Mouse (Mus musculus): ENCODE data around the gene Tmprss4. TPM values are rescaled to one million over a fixed set of nuclear protein-coding genes. Genes with fewer than 3 reads are reported as not detected.

Gene Tmprss4
- polyA plus RNA-seq, 1 experiment from 2014 or later = 2.8 TPM

DNA sequence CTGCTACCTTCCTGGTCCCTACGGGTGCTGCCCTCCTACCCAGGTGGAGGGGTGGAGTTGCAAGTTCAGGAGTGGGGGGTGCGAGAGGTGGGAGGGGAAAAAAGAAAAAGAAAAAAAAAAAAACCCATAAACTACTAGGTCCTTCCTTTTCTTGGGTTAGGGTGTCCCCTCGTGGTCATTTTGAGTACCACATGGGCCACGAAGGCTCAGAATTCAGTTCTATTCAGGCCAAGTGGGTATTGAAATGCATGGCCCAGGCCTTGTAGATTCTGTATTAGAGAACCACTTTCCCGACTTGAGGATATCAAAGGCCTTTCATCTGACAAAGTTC is 57.7 kb downstream of the Tmprss4 start:
- no peaks in the 10 kb centered on the region for H3K36me3 ChIP-seq (ENCODE audit: control insufficient read depth, insufficient read depth, low read length)
- no peaks in the 10 kb centered on the region; the same call in 1 of the 2 replicates for H3K4me1 ChIP-seq (replicated peaks; ENCODE audit: control insufficient read depth, insufficient read depth, low read length)
- H3K27me3 ChIP-seq (ENCODE audit: control insufficient read depth, insufficient read depth, low read depth, low read length) = peaks cover 42% of the 10 kb centered on the region
- H3K4me3 ChIP-seq (ENCODE audit: low read length) = peak overlapping the region; percentile 34
- peak overlapping the region; percentile 62 for H3K4me2 ChIP-seq (ENCODE audit: low read depth, low read length)
- H3K9ac ChIP-seq (ENCODE audit: low read length) = no peak overlapping the region; the same call in 1 of the 2 replicates
- no peak overlapping the region for H3K27ac ChIP-seq (ENCODE audit: low read length)
- 2% methylated on average over 5 of the region's 5 CpGs for WGBS
- H3K9me3 ChIP-seq (ENCODE audit: control insufficient read depth, low read length) = no peaks in the 10 kb centered on the region
- 0 out of 2 replicates have a peak, but pooled peaks have one; percentile 2 for ATAC-seq (ENCODE audit: low read depth)

DNA sequence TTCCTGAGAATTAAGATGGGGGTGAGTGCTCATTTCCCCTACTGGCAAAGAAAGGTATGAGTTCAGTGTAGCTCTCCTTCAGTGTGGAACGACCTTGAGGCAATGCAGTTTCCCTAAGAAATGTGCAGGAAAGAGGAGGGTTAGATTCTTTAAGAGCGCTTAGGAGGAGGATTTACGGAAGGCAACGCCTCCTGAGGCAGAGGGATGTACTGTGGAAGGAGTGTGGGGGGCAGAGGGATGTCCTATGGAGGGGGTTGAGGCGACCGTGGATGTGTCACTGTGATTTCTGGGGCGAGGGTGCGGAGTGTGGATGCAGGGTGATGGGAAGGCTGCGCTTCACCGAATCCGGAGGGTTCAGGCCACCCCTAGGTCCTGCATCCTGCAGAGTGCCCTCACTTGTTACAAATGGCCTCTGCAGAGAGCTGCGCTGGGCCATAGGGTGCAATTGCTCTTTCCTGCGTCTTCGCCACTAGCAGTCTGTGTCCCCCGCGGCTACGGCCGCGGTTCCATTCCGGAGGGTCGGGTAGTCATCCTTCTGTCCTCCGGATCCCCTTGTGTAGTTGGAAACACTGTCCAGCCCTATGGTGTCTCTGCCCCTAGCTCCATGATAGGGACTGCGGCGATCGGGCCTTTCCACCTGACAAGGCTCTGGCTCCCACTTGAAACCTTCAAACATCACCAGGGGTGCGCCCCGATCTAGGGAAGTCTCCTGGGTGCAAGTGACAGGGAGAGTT is 58.2 kb downstream of the Tmprss4 start:
- Histone ChIP-seq H3K27me3 (ENCODE audit: control insufficient read depth, insufficient read depth, low read depth, low read length) (peaks cover 44% of the 10 kb centered on the region), H3K9me3 (ENCODE audit: control insufficient read depth, low read length) (no peaks in the 10 kb centered on the region), H3K4me3 (ENCODE audit: low read length) (peak overlapping the region; percentile 34), H3K27ac (ENCODE audit: low read length) (no peak overlapping the region), H3K4me1 (replicated peaks; ENCODE audit: control insufficient read depth, insufficient read depth, low read length) (no peaks in the 10 kb centered on the region; the same call in 1 of the 2 replicates), H3K4me2 (ENCODE audit: low read depth, low read length) (peak overlapping the region; percentile 62), H3K9ac (ENCODE audit: low read length) (peak overlapping the region; percentile 33; the same call in 1 of the 2 replicates), H3K36me3 (ENCODE audit: control insufficient read depth, insufficient read depth, low read length) (no peaks in the 10 kb centered on the region)
- 4% methylated on average over 27 of the region's 27 CpGs for WGBS
- no peak for ATAC-seq (ENCODE audit: low read depth)

DNA sequence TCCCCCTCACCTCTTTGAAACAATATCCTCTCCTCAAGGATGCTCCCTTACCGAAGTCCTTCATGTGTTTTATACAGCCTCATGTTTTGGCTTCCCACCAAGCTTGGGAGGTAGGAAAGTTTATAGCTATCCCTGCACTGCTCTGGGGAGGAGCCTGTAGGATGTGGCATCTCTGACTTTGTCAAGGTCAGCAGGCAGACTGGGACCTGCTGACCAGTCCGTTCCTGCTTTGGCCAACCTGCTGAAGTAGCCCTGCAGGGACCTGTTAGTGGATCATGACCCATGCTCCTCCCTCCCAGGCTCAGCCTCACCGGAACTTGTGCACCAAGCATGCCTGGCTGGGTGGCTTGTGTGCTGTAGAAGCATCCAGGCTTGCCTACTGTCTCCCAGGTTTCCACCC is 61.2 kb downstream of the Tmprss4 start:
- no peak for ATAC-seq (ENCODE audit: low read depth)
- no peak overlapping the region for H3K27ac ChIP-seq (ENCODE audit: low read length)
- no peak overlapping the region for H3K4me2 ChIP-seq (ENCODE audit: low read depth, low read length)
- no peak overlapping the region for H3K4me3 ChIP-seq (ENCODE audit: low read length)
- no peak overlapping the region for H3K9ac ChIP-seq (ENCODE audit: low read length)
- H3K27me3 ChIP-seq (ENCODE audit: control insufficient read depth, insufficient read depth, low read depth, low read length) = peaks cover 70% of the 10 kb centered on the region
- peaks cover 7% of the 10 kb centered on the region for H3K4me1 ChIP-seq (replicated peaks; ENCODE audit: control insufficient read depth, insufficient read depth, low read length)
- H3K9me3 ChIP-seq (ENCODE audit: control insufficient read depth, low read length) = no peaks in the 10 kb centered on the region
- WGBS = 48% methylated on average over 3 of the region's 3 CpGs
- no peaks in the 10 kb centered on the region for H3K36me3 ChIP-seq (ENCODE audit: control insufficient read depth, insufficient read depth, low read length)

DNA sequence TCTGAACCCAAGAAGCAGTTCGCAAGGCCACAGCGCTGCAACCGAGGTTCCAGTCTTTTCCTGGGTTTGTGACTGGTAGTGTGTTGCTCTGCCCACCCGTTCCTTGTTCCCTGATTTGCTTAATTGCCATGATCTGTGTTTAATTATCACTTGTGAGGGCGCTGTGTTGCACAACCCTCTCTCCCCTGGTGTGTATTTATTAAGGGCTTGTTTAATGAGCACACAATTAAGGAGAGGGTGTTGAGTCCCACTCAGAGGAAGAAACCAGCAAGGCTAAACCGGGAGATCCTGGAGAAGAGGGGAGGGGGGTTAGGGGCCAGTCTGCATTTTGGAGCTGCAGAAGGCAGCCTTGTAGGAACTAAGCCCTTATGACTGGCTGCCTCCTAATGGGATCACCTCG is 62.9 kb downstream of the Tmprss4 start:
- 59% methylated on average over 7 of the region's 7 CpGs for WGBS
- Histone ChIP-seq H3K27ac (ENCODE audit: low read length) (no peak overlapping the region), H3K4me2 (ENCODE audit: low read depth, low read length) (no peak overlapping the region), H3K9ac (ENCODE audit: low read length) (no peak overlapping the region), H3K36me3 (ENCODE audit: control insufficient read depth, insufficient read depth, low read length) (no peaks in the 10 kb centered on the region), H3K27me3 (ENCODE audit: control insufficient read depth, insufficient read depth, low read depth, low read length) (peaks cover 72% of the 10 kb centered on the region), H3K4me1 (replicated peaks; ENCODE audit: control insufficient read depth, insufficient read depth, low read length) (peaks cover 7% of the 10 kb centered on the region), H3K4me3 (ENCODE audit: low read length) (no peak overlapping the region), H3K9me3 (ENCODE audit: control insufficient read depth, low read length) (no peaks in the 10 kb centered on the region)
- no peak for ATAC-seq (ENCODE audit: low read depth)

DNA sequence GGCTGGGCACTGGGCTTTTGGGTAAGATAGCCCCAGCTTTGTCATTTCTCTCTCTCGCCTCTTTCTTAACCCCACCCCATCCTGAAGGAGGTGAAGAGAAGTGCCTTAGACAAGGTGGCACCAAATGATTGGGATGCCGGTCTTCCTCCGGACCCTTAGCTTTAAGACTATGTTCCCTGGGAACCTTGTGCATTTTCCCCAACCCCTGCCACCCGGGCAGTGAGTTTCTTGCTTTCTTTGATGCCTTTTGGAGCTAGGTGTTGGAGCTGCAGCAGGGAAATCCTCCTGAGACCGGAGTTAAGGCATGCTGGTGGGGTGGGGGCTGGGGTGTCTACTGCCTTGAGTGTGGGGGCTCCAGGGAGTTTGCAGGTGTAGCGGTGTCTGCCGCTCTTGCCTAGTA is 64.8 kb downstream of the Tmprss4 start:
- Histone ChIP-seq H3K27me3 (ENCODE audit: control insufficient read depth, insufficient read depth, low read depth, low read length) (peaks cover 75% of the 10 kb centered on the region), H3K27ac (ENCODE audit: low read length) (no peak overlapping the region), H3K4me2 (ENCODE audit: low read depth, low read length) (peak overlapping the region; percentile 93), H3K36me3 (ENCODE audit: control insufficient read depth, insufficient read depth, low read length) (no peaks in the 10 kb centered on the region), H3K9ac (ENCODE audit: low read length) (peak overlapping the region; percentile 47; the same call in 1 of the 2 replicates), H3K9me3 (ENCODE audit: control insufficient read depth, low read length) (no peaks in the 10 kb centered on the region), H3K4me1 (replicated peaks; ENCODE audit: control insufficient read depth, insufficient read depth, low read length) (peaks cover 7% of the 10 kb centered on the region), H3K4me3 (ENCODE audit: low read length) (peak overlapping the region; percentile 55)
- WGBS = 4% methylated on average over 7 of the region's 7 CpGs
- ATAC-seq (ENCODE audit: low read depth) = no peak

DNA sequence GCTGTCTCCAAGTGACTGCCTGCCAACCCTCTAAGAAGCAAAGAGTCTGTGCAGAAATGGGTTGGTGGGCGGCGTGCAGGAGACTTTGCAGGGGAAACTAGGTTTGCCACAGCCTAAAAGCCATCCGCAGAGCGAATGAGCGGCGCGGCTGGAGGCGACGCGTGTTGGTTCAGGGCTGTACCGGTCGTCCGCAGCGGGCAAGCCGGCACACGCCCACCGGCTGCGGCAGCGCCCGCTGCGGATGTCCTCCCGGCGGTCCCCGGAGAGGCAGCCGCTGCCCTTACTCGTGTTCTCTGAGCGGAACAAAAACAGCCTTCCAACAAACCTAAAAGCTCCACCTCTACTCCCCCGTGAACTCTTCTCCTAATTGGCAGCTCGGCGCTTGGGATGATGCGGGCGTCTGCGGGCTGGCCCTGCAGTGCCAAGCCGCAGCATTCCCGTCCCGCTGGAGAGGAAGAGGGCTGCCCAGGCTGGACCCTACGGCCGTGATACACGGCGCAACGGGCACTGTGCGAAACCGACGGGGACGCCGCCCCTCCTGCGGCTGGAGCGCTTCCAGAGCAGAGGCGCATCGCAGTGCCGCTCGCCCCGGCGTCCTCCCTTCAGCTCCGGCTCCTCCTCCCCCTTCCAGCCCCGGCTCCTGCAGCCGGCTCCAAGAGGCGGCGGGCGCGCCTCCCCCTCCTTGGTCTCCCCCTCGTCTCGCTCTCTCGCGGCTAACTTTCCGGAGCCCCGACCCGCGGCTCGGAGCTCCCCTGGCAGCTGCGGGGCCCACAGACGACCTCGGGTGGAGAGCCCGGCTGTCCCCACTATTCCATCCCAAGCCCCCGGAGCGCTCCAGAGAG is 65.5 kb downstream of the Tmprss4 start, which contains the start of gene Scn4b:
Scn4b (plus strand) TSS at position 205 of the 842 bp plus-strand sequence.
- WGBS = under 1% methylated on average over 68 of the region's 76 CpGs
- Histone ChIP-seq H3K4me2 (ENCODE audit: low read depth, low read length) (peak within 1 kb of the TSS; percentile 93), H3K4me1 (replicated peaks; ENCODE audit: control insufficient read depth, insufficient read depth, low read length) (peaks cover 7% of the 10 kb centered on the region), H3K4me3 (ENCODE audit: low read length) (peak within 1 kb of the TSS; percentile 55), H3K36me3 (ENCODE audit: control insufficient read depth, insufficient read depth, low read length) (no peaks in the 10 kb centered on the region), H3K9me3 (ENCODE audit: control insufficient read depth, low read length) (no peaks in the 10 kb centered on the region), H3K27ac (ENCODE audit: low read length) (no peak within 1 kb of the TSS), H3K27me3 (ENCODE audit: control insufficient read depth, insufficient read depth, low read depth, low read length) (peaks cover 74% of the 10 kb centered on the region), H3K9ac (ENCODE audit: low read length) (peak within 1 kb of the TSS; percentile 47; the same call in 1 of the 2 replicates)
- ATAC-seq (ENCODE audit: low read depth) = peak; percentile 72

DNA sequence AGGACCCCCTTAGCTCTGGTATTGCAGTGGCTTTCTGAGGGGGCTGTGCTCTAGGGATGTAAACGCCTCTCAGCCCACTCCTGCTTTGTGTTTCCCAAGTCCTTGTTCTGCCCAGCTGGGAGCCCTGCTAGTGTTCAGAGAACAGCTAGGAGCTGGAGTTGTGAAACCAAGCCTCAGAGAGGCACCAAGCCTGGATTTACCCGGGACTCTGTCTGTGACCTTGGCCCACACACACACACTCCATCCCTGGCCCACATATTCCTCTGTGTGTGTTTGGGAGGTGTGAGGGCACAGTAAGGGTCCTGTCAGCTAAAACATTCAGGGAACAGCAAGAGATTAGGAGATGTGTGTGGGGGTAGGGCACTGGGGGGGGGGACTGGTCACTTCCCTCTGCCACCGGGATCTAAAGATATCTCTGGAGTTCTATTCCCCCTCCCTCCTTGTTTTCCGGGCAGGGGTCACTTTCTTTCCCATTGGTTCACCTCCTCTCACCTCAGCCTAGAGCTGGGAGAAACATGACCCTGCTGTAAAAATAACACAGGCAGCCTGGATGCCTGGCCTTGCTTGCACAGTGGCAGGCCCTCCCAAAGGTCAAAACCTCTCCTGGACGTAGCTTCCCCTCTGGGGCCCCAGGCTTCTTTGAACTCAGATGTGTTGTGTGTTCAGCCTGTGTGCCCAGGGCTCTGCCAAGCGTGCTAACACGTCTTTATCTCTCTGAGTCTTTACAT is 67.3 kb downstream of the Tmprss4 start:
- Histone ChIP-seq H3K4me1 (replicated peaks; ENCODE audit: control insufficient read depth, insufficient read depth, low read length) (peaks cover 7% of the 10 kb centered on the region), H3K9me3 (ENCODE audit: control insufficient read depth, low read length) (no peaks in the 10 kb centered on the region), H3K4me2 (ENCODE audit: low read depth, low read length) (no peak overlapping the region), H3K36me3 (ENCODE audit: control insufficient read depth, insufficient read depth, low read length) (no peaks in the 10 kb centered on the region), H3K27ac (ENCODE audit: low read length) (no peak overlapping the region), H3K9ac (ENCODE audit: low read length) (no peak overlapping the region), H3K27me3 (ENCODE audit: control insufficient read depth, insufficient read depth, low read depth, low read length) (peaks cover 61% of the 10 kb centered on the region), H3K4me3 (ENCODE audit: low read length) (no peak overlapping the region)
- no peak for ATAC-seq (ENCODE audit: low read depth)
- WGBS = 15% methylated on average over 7 of the region's 7 CpGs

DNA sequence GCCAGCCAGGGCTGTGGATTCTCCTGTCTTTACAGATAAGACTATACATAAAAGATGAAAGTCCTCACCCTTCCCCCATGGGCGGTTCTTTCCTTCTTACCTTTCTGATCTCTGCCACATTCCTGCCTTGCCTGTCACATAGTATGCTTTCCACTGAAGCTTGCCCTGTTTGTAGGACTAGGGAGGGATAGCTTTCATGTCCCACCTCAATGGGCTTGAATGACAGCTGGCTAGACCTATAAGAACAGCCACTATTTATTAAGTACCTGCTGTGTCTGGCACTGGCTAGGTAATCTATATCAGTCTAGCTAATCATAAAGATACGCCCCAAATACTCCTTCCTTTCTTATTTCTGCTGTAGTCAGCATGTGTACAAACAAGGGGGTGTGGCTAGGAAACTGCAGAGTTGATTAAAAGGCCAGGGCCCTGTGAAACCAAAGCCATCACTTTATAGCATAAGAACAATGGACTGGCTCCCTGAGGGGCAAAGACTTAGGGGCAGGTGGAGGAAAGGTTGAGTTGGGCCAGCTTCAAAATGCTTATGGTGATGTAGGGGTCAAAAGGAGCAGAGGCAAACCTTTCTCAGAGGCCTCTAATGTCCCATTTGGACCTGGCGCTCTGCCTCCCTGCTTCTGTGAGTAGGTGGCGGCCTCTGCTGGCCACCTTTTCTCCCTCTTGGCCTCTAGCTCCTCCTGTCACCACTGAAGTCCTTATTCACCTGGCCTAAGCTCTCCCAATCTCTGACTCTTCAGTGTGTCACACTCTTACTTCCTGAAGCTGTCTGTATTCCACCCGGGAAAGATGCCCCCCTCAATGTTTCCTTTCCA is 70.2 kb downstream of the Tmprss4 start:
- no peak overlapping the region for H3K27ac ChIP-seq (ENCODE audit: low read length)
- 0 out of 2 replicates have a peak, but pooled peaks have one; percentile 11 for ATAC-seq (ENCODE audit: low read depth)
- H3K4me1 ChIP-seq (replicated peaks; ENCODE audit: control insufficient read depth, insufficient read depth, low read length) = peaks cover 4% of the 10 kb centered on the region
- peaks cover 42% of the 10 kb centered on the region for H3K27me3 ChIP-seq (ENCODE audit: control insufficient read depth, insufficient read depth, low read depth, low read length)
- H3K4me3 ChIP-seq (ENCODE audit: low read length) = no peak overlapping the region
- 18% methylated on average over 5 of the region's 5 CpGs for WGBS
- H3K36me3 ChIP-seq (ENCODE audit: control insufficient read depth, insufficient read depth, low read length) = no peaks in the 10 kb centered on the region
- no peak overlapping the region for H3K4me2 ChIP-seq (ENCODE audit: low read depth, low read length)
- no peak overlapping the region for H3K9ac ChIP-seq (ENCODE audit: low read length)
- H3K9me3 ChIP-seq (ENCODE audit: control insufficient read depth, low read length) = no peaks in the 10 kb centered on the region
